Mouse (Mus musculus): ENCODE results near the gene Grk6.

The Grk6 gene

GRCm38 (mm10) chr13:55484520-55485088 is 39.7 kb downstream of the Grk6 start:
- DNase-seq (ENCODE audit: low spot score in 2 of 2): no peak

DNA sequence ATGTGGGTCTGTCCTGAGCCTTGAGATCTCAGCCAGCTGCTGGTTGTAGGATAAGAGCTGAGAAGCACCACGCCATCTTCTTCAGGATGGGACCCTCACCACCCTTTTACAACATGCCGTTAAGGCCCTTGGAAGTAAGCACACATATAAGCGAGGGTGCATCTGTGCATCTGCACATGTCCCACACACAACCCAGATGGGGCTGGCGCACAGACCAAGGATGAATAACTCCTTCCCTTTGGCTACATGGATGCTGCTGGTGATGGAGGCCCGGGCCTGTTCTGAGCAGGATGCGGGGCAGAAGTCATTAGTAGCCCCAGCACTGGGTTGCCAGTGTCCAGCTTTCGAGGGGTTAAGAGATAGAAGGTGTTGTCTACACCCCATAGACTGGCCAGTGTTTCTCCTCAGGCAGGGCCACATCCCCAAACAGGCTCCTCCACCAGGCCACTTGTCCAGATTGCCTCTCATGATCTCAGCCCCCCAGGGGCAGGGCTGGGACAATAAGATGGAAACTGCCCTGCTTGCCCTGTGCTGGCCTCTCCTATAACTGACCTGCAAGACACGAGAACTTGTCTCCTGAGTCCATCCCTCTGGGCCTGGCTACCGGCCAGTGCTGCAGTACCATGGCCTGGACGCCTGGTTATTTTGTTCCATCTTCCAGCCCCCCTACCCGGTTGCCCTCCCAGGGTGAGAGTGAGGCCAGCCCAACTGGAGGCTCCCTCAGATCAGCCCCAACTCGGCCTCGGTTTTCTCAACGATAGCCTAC is 41.3 kb downstream of the Grk6 start:
- no peak for DNase-seq (ENCODE audit: low spot score in 2 of 2)

GRCm38 (mm10) chr13:55486916-55487577 is 42.2 kb downstream of the Grk6 start:
- DNase-seq (ENCODE audit: low spot score in 2 of 2): no peak

- no peak for DNase-seq (ENCODE audit: low spot score in 2 of 2)
Observed at GRCm38 (mm10) chr13:55487578-55488498, 43.0 kb downstream of the Grk6 start, which contains the start of gene Dbn1. Gene Dbn1, minus strand, starts transcription at chr13:55488111.

GRCm38 (mm10) chr13:55494257-55494656 is 49.4 kb downstream of the Grk6 start:
- no peak for DNase-seq (ENCODE audit: low spot score in 2 of 2)

DNA sequence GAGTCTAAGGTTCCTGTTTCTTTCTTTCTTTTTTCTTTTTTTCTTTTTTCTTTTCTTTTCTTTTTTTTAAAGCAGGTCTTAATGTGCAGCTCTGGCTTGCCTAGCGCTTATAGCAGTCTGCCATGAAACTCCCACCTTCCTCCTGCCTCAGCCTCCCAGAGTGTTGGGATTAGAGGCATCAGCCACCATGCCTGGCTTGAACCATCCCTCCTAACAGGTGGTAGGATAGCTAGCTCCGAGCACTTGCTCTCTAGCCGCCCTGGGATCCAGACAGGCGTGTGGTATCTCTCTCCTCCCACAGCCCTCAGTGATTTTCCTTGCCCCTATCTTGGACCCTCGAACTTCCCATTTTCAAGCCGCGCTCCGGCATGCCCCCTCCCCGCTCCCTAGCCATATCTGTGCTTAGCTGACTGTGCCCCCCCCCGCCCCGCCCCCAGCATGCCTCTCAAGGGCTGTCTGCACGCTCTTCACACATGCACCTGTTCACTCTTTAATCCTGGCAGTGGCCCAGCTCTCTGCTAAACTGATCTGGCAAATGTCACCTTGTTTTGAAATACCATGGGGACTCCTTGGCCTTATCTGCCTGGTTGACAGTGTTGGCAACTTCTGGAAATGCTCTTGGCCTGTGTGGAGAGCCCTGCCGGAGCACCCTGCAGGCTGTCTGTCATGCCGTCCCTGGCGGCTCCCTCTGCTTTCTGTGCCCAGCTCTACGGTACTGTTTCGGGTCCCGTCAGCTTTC is 50.2 kb downstream of the Grk6 start:
- DNase-seq (ENCODE audit: low spot score in 2 of 2): no peak

DNA sequence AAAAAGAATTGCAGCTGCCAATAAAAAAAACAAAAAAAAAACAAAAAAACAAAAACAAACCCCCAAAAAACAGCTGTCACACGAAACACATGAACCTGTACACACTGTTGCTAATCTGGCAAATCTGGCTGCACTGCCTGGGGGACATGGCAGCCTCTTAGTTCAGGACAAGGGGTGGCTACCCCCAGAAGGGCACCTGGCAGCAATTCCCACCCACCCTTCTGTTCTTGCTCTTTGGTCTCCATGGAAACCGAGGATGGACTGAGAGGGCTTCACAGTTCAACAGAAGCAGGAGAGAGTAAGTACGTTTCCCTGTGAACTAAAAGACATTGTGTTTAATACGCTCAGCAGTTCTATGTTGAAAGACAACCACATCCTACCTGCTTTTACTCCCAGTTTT is 50.8 kb downstream of the Grk6 start:
- DNase-seq (ENCODE audit: low spot score in 2 of 2): no peak

GRCm38 (mm10) chr13:55496661-55497060 is 51.8 kb downstream of the Grk6 start:
- no peak for DNase-seq (ENCODE audit: low spot score in 2 of 2)

GRCm38 (mm10) chr13:55498906-55499305 is 54.0 kb downstream of the Grk6 start:
- no peak for DNase-seq (ENCODE audit: low spot score in 2 of 2)

DNA sequence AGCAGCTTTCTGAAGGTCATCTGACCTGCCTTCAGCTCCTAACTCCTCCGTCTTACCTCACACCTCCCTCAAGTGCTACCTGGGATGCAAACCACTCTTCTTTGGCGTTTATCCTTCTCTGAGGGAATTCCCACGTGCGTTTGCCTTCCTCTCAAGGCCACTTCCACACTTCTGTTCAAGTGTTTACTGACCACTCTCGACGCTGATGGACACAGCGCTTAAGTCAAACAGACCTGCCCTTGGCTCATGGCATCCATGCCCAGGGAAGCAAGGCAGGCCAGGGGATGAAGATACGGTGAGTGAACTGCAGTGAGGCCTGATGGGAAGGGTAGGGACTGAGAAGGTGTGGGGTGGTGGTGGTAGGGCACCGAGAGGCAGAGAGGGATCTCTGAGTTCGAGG is 55.7 kb downstream of the Grk6 start:
- no peak for DNase-seq (ENCODE audit: low spot score in 2 of 2)

GRCm38 (mm10) chr13:55502405-55502804 is 57.5 kb downstream of the Grk6 start:
- DNase-seq (ENCODE audit: low spot score in 2 of 2): no peak

DNA sequence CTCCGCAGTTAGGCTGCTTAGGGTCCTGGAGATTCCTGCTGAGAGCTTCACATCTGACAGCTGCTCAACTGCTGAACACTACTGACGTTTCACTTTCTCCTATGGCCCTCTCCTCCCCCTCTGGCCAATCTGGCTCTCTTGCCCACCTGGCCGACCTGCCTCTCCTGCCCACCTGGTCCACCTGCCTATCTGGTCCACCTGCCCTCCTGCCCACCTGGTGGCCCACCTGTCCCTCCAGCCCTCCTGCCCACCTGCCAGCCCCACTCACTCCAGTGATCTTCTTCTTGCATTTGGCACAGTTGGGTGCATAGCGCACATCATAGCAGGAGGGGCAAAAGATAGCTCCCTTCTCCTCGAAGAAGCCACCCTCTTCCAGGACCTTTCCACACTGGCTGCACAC is 59.5 kb downstream of the Grk6 start:
- DNase-seq (ENCODE audit: low spot score in 2 of 2): no peak

DNA sequence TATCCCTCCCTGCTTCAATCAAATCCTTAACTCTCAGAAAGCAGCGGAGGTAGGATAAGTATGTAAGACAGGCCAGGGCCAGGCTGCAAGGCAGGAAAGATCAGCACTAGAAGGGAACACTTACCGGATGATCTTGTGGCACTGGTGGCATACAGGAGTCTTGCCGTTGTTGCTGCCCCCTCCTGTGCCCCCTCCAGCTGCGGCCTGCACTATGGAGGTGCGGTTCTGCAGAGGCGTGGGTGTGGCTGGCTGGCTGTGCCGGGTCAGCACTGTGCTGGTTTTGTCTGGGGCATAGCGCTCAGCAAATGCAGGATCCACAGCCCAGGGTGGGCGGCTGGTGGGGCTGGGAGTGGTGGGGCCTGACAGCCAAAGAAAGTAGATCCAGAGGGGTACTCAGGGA is 60.9 kb downstream of the Grk6 start:
- no peak for DNase-seq (ENCODE audit: low spot score in 2 of 2)

GRCm38 (mm10) chr13:55506697-55507096 is 61.8 kb downstream of the Grk6 start:
- no peak for DNase-seq (ENCODE audit: low spot score in 2 of 2)

DNA sequence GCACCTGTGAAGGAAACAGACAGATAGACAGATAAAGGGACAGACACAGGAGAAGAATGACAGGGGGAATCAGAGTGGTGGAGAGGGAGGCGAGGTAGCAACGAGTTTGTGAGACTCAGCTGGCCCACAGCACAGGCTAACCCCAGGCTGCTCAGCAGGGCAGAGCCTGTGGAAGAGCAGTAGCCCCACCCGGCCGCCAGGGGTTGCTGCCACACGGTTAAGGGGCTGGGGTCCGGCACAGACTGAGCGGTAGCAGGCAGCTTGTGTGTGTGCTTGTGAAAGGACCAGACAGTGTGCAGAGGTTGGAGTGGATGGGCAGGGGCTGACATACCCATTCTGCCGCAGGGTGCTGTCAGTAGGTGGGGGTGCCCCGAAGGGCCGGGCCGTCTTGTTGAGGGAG is 63.0 kb downstream of the Grk6 start:
- DNase-seq (ENCODE audit: low spot score in 2 of 2): no peak

- no peak for DNase-seq (ENCODE audit: low spot score in 2 of 2)
Observed at GRCm38 (mm10) chr13:55508531-55508930, 63.7 kb downstream of the Grk6 start.

GRCm38 (mm10) chr13:55510332-55510667 is 65.4 kb downstream of the Grk6 start:
- no peak for DNase-seq (ENCODE audit: low spot score in 2 of 2)

Data from spleen, postnatal 14 days (tissue).